Mouse (Mus musculus) heart, embryonic 13.5 days (tissue): ENCODE measurements around the gene Cerkl. TPM values are rescaled to one million over a fixed set of nuclear protein-coding genes. Genes with fewer than 3 reads are reported as not detected.

Source experiments
- ATAC-seq: fragments of 200-750 bp; cut with Nextera tagmentation; 2 replicates; pipeline ENCODE4 v1.8.0; 2017; ENCODE audit warnings: moderate TSS enrichment; ENCODE audit not compliant: insufficient number of reproducible peaks, low FRiP score, low TSS enrichment; ENCODE audit errors: extremely low read depth
- H3K27ac ChIP-seq: fragments of 300-500 bp; sonication (generic); replicated peaks from 2 replicates; pipeline ENCODE4 v1.5.1; 2015; ENCODE audit warnings: moderate library complexity, mild to moderate bottlenecking, inconsistent platforms
- H3K27me3 ChIP-seq: fragments of 300-500 bp; sonication (generic); replicated peaks from 2 replicates; pipeline ENCODE4 v1.6.1; 2015; ENCODE audit warnings: mild to moderate bottlenecking, inconsistent platforms
- H3K36me3 ChIP-seq: fragments of 300-500 bp; sonication (generic); 2 replicates; pipeline ENCODE4 v1.6.1; 2015; ENCODE audit warnings: mild to moderate bottlenecking, inconsistent platforms
- H3K4me1 ChIP-seq: fragments of 300-500 bp; sonication (generic); 2 replicates; pipeline ENCODE4 v1.6.1; 2015; ENCODE audit warnings: inconsistent platforms
- H3K4me2 ChIP-seq: fragments of 300-500 bp; sonication (generic); 2 replicates; pipeline ENCODE4 v1.6.1; 2015; ENCODE audit warnings: inconsistent platforms, mild to moderate bottlenecking, moderate library complexity
- H3K4me3 ChIP-seq: fragments of 300-500 bp; sonication (generic); 2 replicates; pipeline ENCODE4 v1.5.1; 2015; ENCODE audit warnings: moderate library complexity, mild to moderate bottlenecking, inconsistent platforms
- H3K9ac ChIP-seq: fragments of 300-500 bp; sonication (generic); 2 replicates; pipeline ENCODE4 v1.6.1; 2015; ENCODE audit warnings: inconsistent platforms, mild to moderate bottlenecking, moderate library complexity
- H3K9me3 ChIP-seq: fragments of 300-500 bp; sonication (generic); 2 replicates; pipeline ENCODE4 v1.6.1; 2016; ENCODE audit warnings: inconsistent platforms
- WGBS: fragments of 180-500 bp; shearing (Covaris S2); methylation state at CpG from one replicate; pipeline ENCODE4 v1.1.7; 2015; ENCODE audit warnings: mixed read lengths; 5-methylcytosine and 5-hydroxymethylcytosine counted together
- polyA plus RNA-seq: library from polyadenylated mRNA; unstranded; fragments of >200 nt; fragmentation: Nextera tagmentation; extraction: Ambion mirVana; gene quantifications from 2 replicates; pipeline ENCODE4 v1.2.1, GENCODE M21; 2015

Gene Cerkl
- polyA plus RNA-seq, 1 experiment from 2014 or later: 0.44 TPM

GRCm38 (mm10) chr2:79369905-79370304 is 86.7 kb downstream of the Cerkl start:
- Histone ChIP-seq H3K9ac (no peak overlapping the region), H3K4me2 (no peak overlapping the region), H3K36me3 (no peaks in the 10 kb centered on the region), H3K9me3 (no peaks in the 10 kb centered on the region), H3K4me3 (no peak overlapping the region), H3K27me3 (no peaks in the 10 kb centered on the region), H3K27ac (no peak overlapping the region), H3K4me1 (peaks cover 7% of the 10 kb centered on the region)
- 74% methylated on average over 4 of the region's 4 CpGs for WGBS
- no peak for ATAC-seq

GRCm38 (mm10) chr2:79369061-79369524 is 87.5 kb downstream of the Cerkl start:
- Histone ChIP-seq H3K9me3 (no peaks in the 10 kb centered on the region), H3K36me3 (no peaks in the 10 kb centered on the region), H3K9ac (no peak overlapping the region), H3K4me2 (no peak overlapping the region), H3K27ac (no peak overlapping the region), H3K4me1 (peaks cover 13% of the 10 kb centered on the region), H3K4me3 (no peak overlapping the region), H3K27me3 (no peaks in the 10 kb centered on the region)
- ATAC-seq: no peak
- 70% methylated on average over 7 of the region's 7 CpGs for WGBS

- Histone ChIP-seq H3K9ac (no peak overlapping the region), H3K4me3 (no peak overlapping the region), H3K4me2 (no peak overlapping the region), H3K9me3 (no peaks in the 10 kb centered on the region), H3K4me1 (peaks cover 16% of the 10 kb centered on the region), H3K36me3 (no peaks in the 10 kb centered on the region), H3K27ac (no peak overlapping the region), H3K27me3 (no peaks in the 10 kb centered on the region)
- 84% methylated on average over 12 of the region's 12 CpGs for WGBS
- ATAC-seq: no peak
Observed at GRCm38 (mm10) chr2:79368661-79369060, 87.9 kb downstream of the Cerkl start.

GRCm38 (mm10) chr2:79367451-79368450 is 88.8 kb downstream of the Cerkl start:
- H3K4me2 ChIP-seq: no peak overlapping the region
- ATAC-seq: no peak

GRCm38 (mm10) chr2:79363920-79364319 is 92.7 kb downstream of the Cerkl start:
- Histone ChIP-seq H3K4me1 (peaks cover 16% of the 10 kb centered on the region), H3K36me3 (no peaks in the 10 kb centered on the region), H3K9me3 (no peaks in the 10 kb centered on the region), H3K4me3 (no peak overlapping the region), H3K4me2 (no peak overlapping the region), H3K27ac (no peak overlapping the region), H3K27me3 (no peaks in the 10 kb centered on the region), H3K9ac (no peak overlapping the region)
- WGBS: 61% methylated on average over 6 of the region's 6 CpGs
- no peak for ATAC-seq

More at GRCm38 (mm10) chr2:79367451-79368450, 88.8 kb downstream of the Cerkl start:
- Histone ChIP-seq H3K36me3 (no peaks in the 10 kb centered on the region), H3K27me3 (no peaks in the 10 kb centered on the region), H3K9me3 (no peaks in the 10 kb centered on the region), H3K27ac (no peak overlapping the region), H3K4me1 (peaks cover 16% of the 10 kb centered on the region), H3K4me3 (no peak overlapping the region), H3K9ac (no peak overlapping the region)
- WGBS: 64% methylated on average over 18 of the region's 18 CpGs

GRCm38 (mm10) chr2:79362029-79362428 is 94.6 kb downstream of the Cerkl start:
- peaks cover 9% of the 10 kb centered on the region; the same call in 1 of the 2 replicates for H3K4me1 ChIP-seq
- 68% methylated on average over 6 of the region's 6 CpGs for WGBS
- no peak overlapping the region for H3K9ac ChIP-seq
- H3K4me2 ChIP-seq: no peak overlapping the region
- ATAC-seq: no peak
- no peaks in the 10 kb centered on the region for H3K27me3 ChIP-seq
- no peak overlapping the region for H3K4me3 ChIP-seq
- H3K27ac ChIP-seq: no peak overlapping the region
- no peaks in the 10 kb centered on the region for H3K36me3 ChIP-seq
- no peaks in the 10 kb centered on the region for H3K9me3 ChIP-seq

GRCm38 (mm10) chr2:79357835-79358234 is 98.8 kb downstream of the Cerkl start:
- 70% methylated on average over 3 of the region's 3 CpGs for WGBS
- Histone ChIP-seq H3K27ac (no peak overlapping the region), H3K9ac (no peak overlapping the region), H3K4me2 (no peak overlapping the region), H3K36me3 (no peaks in the 10 kb centered on the region), H3K4me1 (no peaks in the 10 kb centered on the region), H3K9me3 (no peaks in the 10 kb centered on the region), H3K4me3 (no peak overlapping the region), H3K27me3 (no peaks in the 10 kb centered on the region)
- no peak for ATAC-seq

GRCm38 (mm10) chr2:79354773-79355172 is 101.8 kb downstream of the Cerkl start:
- H3K4me3 ChIP-seq: no peak overlapping the region
- H3K4me1 ChIP-seq: no peaks in the 10 kb centered on the region
- no peaks in the 10 kb centered on the region for H3K36me3 ChIP-seq
- WGBS: 81% methylated on average over 16 of the region's 16 CpGs
- H3K27ac ChIP-seq: no peak overlapping the region
- ATAC-seq: no peak
- H3K9ac ChIP-seq: no peak overlapping the region
- H3K27me3 ChIP-seq: no peaks in the 10 kb centered on the region
- H3K4me2 ChIP-seq: no peak overlapping the region
- no peaks in the 10 kb centered on the region for H3K9me3 ChIP-seq

GRCm38 (mm10) chr2:79352100-79352802 is 104.3 kb downstream of the Cerkl start:
- H3K27ac ChIP-seq: no peak overlapping the region
- H3K27me3 ChIP-seq: no peaks in the 10 kb centered on the region
- H3K36me3 ChIP-seq: no peaks in the 10 kb centered on the region
- H3K9me3 ChIP-seq: no peaks in the 10 kb centered on the region
- no peak for ATAC-seq
- WGBS: 82% methylated on average over 4 of the region's 4 CpGs
- no peak overlapping the region for H3K4me2 ChIP-seq
- H3K4me3 ChIP-seq: no peak overlapping the region
- H3K4me1 ChIP-seq: no peaks in the 10 kb centered on the region
- H3K9ac ChIP-seq: no peak overlapping the region

- 80% methylated on average over 6 of the region's 6 CpGs for WGBS
- no peak for ATAC-seq
- no peaks in the 10 kb centered on the region for H3K9me3 ChIP-seq
Observed at GRCm38 (mm10) chr2:79351179-79352099, 105.1 kb downstream of the Cerkl start.

GRCm38 (mm10) chr2:79343115-79343514 is 113.5 kb downstream of the Cerkl start:
- Histone ChIP-seq H3K36me3 (no peaks in the 10 kb centered on the region), H3K27ac (no peak overlapping the region), H3K4me2 (no peak overlapping the region), H3K9ac (no peak overlapping the region), H3K9me3 (no peaks in the 10 kb centered on the region), H3K27me3 (no peaks in the 10 kb centered on the region), H3K4me1 (no peaks in the 10 kb centered on the region), H3K4me3 (no peak overlapping the region)
- 82% methylated on average over 8 of the region's 8 CpGs for WGBS
- no peak for ATAC-seq

More at GRCm38 (mm10) chr2:79351179-79352099, 105.1 kb downstream of the Cerkl start:
- no peaks in the 10 kb centered on the region for H3K4me1 ChIP-seq
- no peak overlapping the region for H3K4me2 ChIP-seq
- H3K27ac ChIP-seq: no peak overlapping the region
- H3K27me3 ChIP-seq: no peaks in the 10 kb centered on the region
- no peak overlapping the region for H3K4me3 ChIP-seq
- no peak overlapping the region for H3K9ac ChIP-seq
- no peaks in the 10 kb centered on the region for H3K36me3 ChIP-seq
